Mouse (Mus musculus) MEL (cell line): ENCODE data around the gene Lhfpl2. TPM values are rescaled to one million over a fixed set of nuclear protein-coding genes. Genes with fewer than 3 reads are reported as not detected.

Experiments used
- DNase-seq: peaks from one replicate; pipeline ENCODE4 v3.0.0; 2011; ENCODE audit warnings: low read depth, low spot score
- H3K27ac ChIP-seq: 2 replicates; pipeline ENCODE4 v1.5.1; 2012; ENCODE audit warnings: low read depth, mild to moderate bottlenecking, control low read depth, low read length, moderate library complexity; ENCODE audit not compliant: control insufficient read depth
- H3K27me3 ChIP-seq, 2 experiments: fragments of 150-350 bp in 1 of 2; sonication (generic) in 1 of 2; 2 replicates each; pipeline ENCODE4 v1.6.1; 2012; ENCODE audit warnings: low read length in 2 of 2, mild to moderate bottlenecking in 2 of 2, improper control_type of control experiment in 1 of 2, moderate library complexity in 1 of 2; ENCODE audit not compliant: insufficient read depth in 2 of 2, control insufficient read depth in 1 of 2
- H3K36me3 ChIP-seq, 2 experiments: 2 replicates each; pipeline ENCODE4 v1.6.1; 2012 to 2014; ENCODE audit warnings: low read length in 2 of 2, improper control_type of control experiment in 1 of 2, inconsistent platforms in 1 of 2, mild to moderate bottlenecking in 1 of 2; ENCODE audit not compliant: insufficient read depth in 2 of 2, control insufficient read depth in 1 of 2
- H3K4me1 ChIP-seq, 2 experiments: fragments of 150-350 bp in 1 of 2; sonication (generic) in 1 of 2; 2 replicates each; pipeline ENCODE4 v1.6.1; 2012; ENCODE audit warnings: low read length in 2 of 2, improper control_type of control experiment in 1 of 2, mild to moderate bottlenecking in 1 of 2; ENCODE audit not compliant: insufficient read depth in 2 of 2, control insufficient read depth in 1 of 2
- H3K4me3 ChIP-seq, 2 experiments: fragments of 150-350 bp in 1 of 2; sonication (generic) in 1 of 2; 2 replicates each; pipeline ENCODE4 v1.5.1; 2012; ENCODE audit warnings: low read depth in 2 of 2, low read length in 2 of 2, mild to moderate bottlenecking in 2 of 2, moderate library complexity in 2 of 2, control low read depth in 1 of 2, improper control_type of control experiment in 1 of 2; ENCODE audit not compliant: control insufficient read depth in 1 of 2, insufficient read depth in 1 of 2
- H3K79me2 ChIP-seq: 2 replicates; pipeline ENCODE4 v1.6.1; 2012; ENCODE audit warnings: mild to moderate bottlenecking, low read length, moderate library complexity; ENCODE audit not compliant: control insufficient read depth, poor library complexity, insufficient read depth
- H3K9ac ChIP-seq: 2 replicates; pipeline ENCODE4 v1.6.1; 2012; ENCODE audit warnings: low read depth, mild to moderate bottlenecking, control low read depth, low read length, moderate library complexity; ENCODE audit not compliant: control insufficient read depth, poor library complexity, severe bottlenecking
- H3K9me3 ChIP-seq: fragments of 150-350 bp; sonication (generic); replicated peaks from 2 replicates; pipeline ENCODE4 v1.6.1; 2012; ENCODE audit warnings: mild to moderate bottlenecking, low read length, improper control_type of control experiment, moderate library complexity; ENCODE audit not compliant: insufficient read depth
- BHLHE40 ChIP-seq: IDR thresholded peaks from 2 replicates; pipeline ENCODE4 v1.6.1; 2012; ENCODE audit warnings: low read depth, mild to moderate bottlenecking, inconsistent platforms, low read length, improper control_type of control experiment, borderline replicate concordance
- ELF1 ChIP-seq: IDR thresholded peaks from 2 replicates; pipeline ENCODE4 v1.6.1; 2014; ENCODE audit warnings: low read depth, mild to moderate bottlenecking, inconsistent platforms, low read length, improper control_type of control experiment, moderate library complexity
- EP300 ChIP-seq, 2 experiments: IDR thresholded peaks; 2 replicates each; pipeline ENCODE4 v1.6.1; 2011; ENCODE audit warnings: improper control_type of control experiment in 2 of 2, low read length in 2 of 2, low read depth in 1 of 2, mild to moderate bottlenecking in 1 of 2
- ETS1 ChIP-seq: IDR thresholded peaks from 2 replicates; pipeline ENCODE4 v1.6.1; 2012; ENCODE audit warnings: low read depth, mild to moderate bottlenecking, inconsistent platforms, low read length, improper control_type of control experiment, moderate library complexity
- GATA1 ChIP-seq: IDR thresholded peaks from 2 replicates; pipeline ENCODE4 v1.6.1; 2011; ENCODE audit warnings: low read depth, low read length, improper control_type of control experiment
- MAX ChIP-seq: IDR thresholded peaks from 2 replicates; pipeline ENCODE4 v1.6.1; 2011; ENCODE audit warnings: low read length, improper control_type of control experiment
- MAZ ChIP-seq: IDR thresholded peaks from 2 replicates; pipeline ENCODE4 v1.6.1; 2012; ENCODE audit warnings: low read depth, mild to moderate bottlenecking, inconsistent platforms, low read length, improper control_type of control experiment
- MXI1 ChIP-seq: IDR thresholded peaks from 2 replicates; pipeline ENCODE4 v1.6.1; 2011; ENCODE audit warnings: mild to moderate bottlenecking, low read depth, low read length, improper control_type of control experiment
- MYB ChIP-seq: IDR thresholded peaks from 2 replicates; pipeline ENCODE4 v1.6.1; 2011; ENCODE audit warnings: mild to moderate bottlenecking, low read depth, low read length, improper control_type of control experiment
- MYC ChIP-seq: IDR thresholded peaks from 2 replicates; pipeline ENCODE4 v1.6.1; 2011; ENCODE audit warnings: low read depth, mild to moderate bottlenecking, low read length, improper control_type of control experiment, moderate library complexity
- NELFE ChIP-seq: IDR thresholded peaks from 2 replicates; pipeline ENCODE4 v1.6.1; 2011; ENCODE audit warnings: low read depth, low read length, improper control_type of control experiment
- NRF1 ChIP-seq: IDR thresholded peaks from 2 replicates; pipeline ENCODE4 v1.6.1; 2014; ENCODE audit warnings: low read depth, mild to moderate bottlenecking, inconsistent platforms, low read length, improper control_type of control experiment, moderate library complexity; ENCODE audit not compliant: poor library complexity, insufficient read depth, severe bottlenecking
- POLR2A ChIP-seq, 2 experiments: IDR thresholded peaks; 2 replicates each; pipeline ENCODE4 v1.6.1; 2011 to 2012; ENCODE audit warnings: low read length in 2 of 2, mild to moderate bottlenecking in 2 of 2, control low read depth in 1 of 2, improper control_type of control experiment in 1 of 2, low read depth in 1 of 2, moderate library complexity in 1 of 2; ENCODE audit not compliant: control insufficient read depth in 1 of 2, insufficient read depth in 1 of 2, poor library complexity in 1 of 2
- POLR2AphosphoS2 ChIP-seq: IDR thresholded peaks from 2 replicates; pipeline ENCODE4 v1.6.1; 2011; ENCODE audit warnings: low read length, improper control_type of control experiment
- SIN3A ChIP-seq: IDR thresholded peaks from 2 replicates; pipeline ENCODE4 v1.6.1; 2012; ENCODE audit warnings: low read length, improper control_type of control experiment, inconsistent platforms
- TAL1 ChIP-seq: IDR thresholded peaks from 2 replicates; pipeline ENCODE4 v1.6.1; 2012; ENCODE audit warnings: mild to moderate bottlenecking, inconsistent platforms, low read length, moderate library complexity, mixed read lengths
- TCF12 ChIP-seq: IDR thresholded peaks from 2 replicates; pipeline ENCODE4 v1.6.1; 2014; ENCODE audit warnings: low read depth, mild to moderate bottlenecking, inconsistent platforms, low read length, improper control_type of control experiment, moderate library complexity
- USF1 ChIP-seq: IDR thresholded peaks from 2 replicates; pipeline ENCODE4 v1.6.1; 2014; ENCODE audit warnings: low read depth, mild to moderate bottlenecking, inconsistent platforms, low read length, improper control_type of control experiment, moderate library complexity
- ZMIZ1 ChIP-seq: IDR thresholded peaks from 2 replicates; pipeline ENCODE4 v1.6.1; 2012; ENCODE audit warnings: low read depth, mild to moderate bottlenecking, inconsistent platforms, low read length, improper control_type of control experiment, moderate library complexity
- polyA plus RNA-seq, 2 experiments: library from polyadenylated mRNA; stranded (reverse) in 1 of 2; unstranded in 1 of 2; fragments of >175 nt in 1 of 2; fragments of >200 nt in 1 of 2; gene quantifications; 2 replicates each; pipeline versions ENCODE4 v1.2.1 to v1.2.4; 2012; ENCODE audit warnings: low replicate concordance in 2 of 2, low read depth in 1 of 2; ENCODE audit not compliant: insufficient read length in 2 of 2, insufficient read depth in 1 of 2, missing spikeins in 1 of 2
- total RNA-seq: library from RNA; depleted of rRNA; stranded (reverse); fragments of 300-350 nt; gene quantifications from 2 replicates; pipeline ENCODE4 v1.2.3, GENCODE M21; 2012

Lhfpl2 gene
- total and polyA plus RNA-seq, 3 experiments = 24.5 to 30.2 TPM; not detected in 1

GRCm38 (mm10) chr13:94169325-94169916 lies 111.8 kb downstream of the Lhfpl2 start:
- peaks cover 0 to 25% of the 10 kb centered on the region in 2 experiments; a peak in 2 of 4 replicates for H3K36me3 ChIP-seq
- TF ChIP-seq MYC (no peak), NRF1 (no peak), NELFE (no peak)
- H3K27ac ChIP-seq = no peak overlapping the region
- no peak overlapping the region for H3K4me3 ChIP-seq
- H3K9me3 ChIP-seq = no peaks in the 10 kb centered on the region
- DNase-seq = no peak
- peaks cover 0 to 1% of the 10 kb centered on the region in 2 experiments; a peak in 1 of 4 replicates for H3K27me3 ChIP-seq
- no peak overlapping the region for H3K9ac ChIP-seq
- H3K79me2 ChIP-seq = peaks cover 6% of the 10 kb centered on the region
- H3K4me1 ChIP-seq = peaks cover 17 to 27% of the 10 kb centered on the region in 2 experiments

- Histone ChIP-seq H3K27ac (peak overlapping the region; percentile 93), H3K36me3 (peaks cover 0 to 25% of the 10 kb centered on the region in 2 experiments; a peak in 2 of 4 replicates), H3K4me1 (peaks cover 17 to 27% of the 10 kb centered on the region in 2 experiments)
Measured at GRCm38 (mm10) chr13:94171612-94172011, 114.0 kb downstream of the Lhfpl2 start.

GRCm38 (mm10) chr13:94172533-94173310 lies 115.1 kb downstream of the Lhfpl2 start:
- peak overlapping the region in 1 of 2 experiments; percentile 20; a peak in 1 of 4 replicates for H3K4me3 ChIP-seq
- H3K27ac ChIP-seq = peak overlapping the region; percentile 93

More at GRCm38 (mm10) chr13:94171612-94172011, 114.0 kb downstream of the Lhfpl2 start:
- TF ChIP-seq ETS1 = peak; percentile 38; the same call in 1 of the 2 replicates
- peak; percentile 69 for TF ChIP-seq MAX
- TF ChIP-seq GATA1 = peak; percentile 16; the same call in 1 of the 2 replicates
- peak; percentile 39 for TF ChIP-seq SIN3A
- TF ChIP-seq ZMIZ1 = no peak
- 0 out of 2 replicates have a peak, but pooled peaks have one; percentile 30 for TF ChIP-seq MYC
- peak; percentile 21; the same call in 1 of the 2 replicates for TF ChIP-seq BHLHE40
- TF ChIP-seq POLR2AphosphoS2 = no peak
- 0 out of 2 replicates have a peak, but pooled peaks have one; percentile 43 for TF ChIP-seq MAZ
- peak in 1 of 2 experiments; percentile 14; a peak in 1 of 4 replicates for TF ChIP-seq POLR2A (IDR thresholded peaks at IDR 0.05; ENCODE audit: control insufficient read depth in 1 of 2, insufficient read depth in 1 of 2, low read depth in 1 of 2, low read length in 2 of 2, poor library complexity in 1 of 2)
- peak; percentile 55; the same call in 1 of the 2 replicates for TF ChIP-seq MYB
- TF ChIP-seq NELFE = no peak
- TF ChIP-seq ELF1 = no peak
- peak; percentile 8; the same call in 1 of the 2 replicates for TF ChIP-seq TCF12
- peak; percentile 53 to 63; a peak in 3 of 4 replicates for TF ChIP-seq EP300 (IDR thresholded peaks at IDR 0.05; ENCODE audit: low read depth in 1 of 2, low read length in 2 of 2)
- H3K9ac ChIP-seq = peak overlapping the region; percentile 46
- peaks cover 28% of the 10 kb centered on the region for H3K79me2 ChIP-seq
- DNase-seq = peak; percentile 67
- H3K27me3 ChIP-seq = no peaks in the 10 kb centered on the region
- no peaks in the 10 kb centered on the region for H3K9me3 ChIP-seq
- peak overlapping the region in 1 of 2 experiments; percentile 29; a peak in 1 of 4 replicates for H3K4me3 ChIP-seq

More at GRCm38 (mm10) chr13:94172533-94173310, 115.1 kb downstream of the Lhfpl2 start:
- Histone ChIP-seq H3K79me2 (peaks cover 37% of the 10 kb centered on the region), H3K9me3 (no peaks in the 10 kb centered on the region), H3K27me3 (no peaks in the 10 kb centered on the region), H3K4me1 (peaks cover 17 to 28% of the 10 kb centered on the region in 2 experiments), H3K36me3 (peaks cover 2 to 28% of the 10 kb centered on the region in 2 experiments)
- DNase-seq = peak; percentile 48
- TF ChIP-seq POLR2AphosphoS2 = no peak
- TF ChIP-seq MAX = peak; percentile 26
- 0 out of 2 replicates have a peak, but pooled peaks have one; percentile 34 for TF ChIP-seq MXI1
- peak; percentile 29; the same call in 1 of the 2 replicates for TF ChIP-seq USF1
- peak; percentile 15; the same call in 1 of the 2 replicates for TF ChIP-seq NELFE
- TF ChIP-seq TAL1 = no peak
- TF ChIP-seq, all 39 proteins: peak for 4
- peak overlapping the region; percentile 58 for H3K9ac ChIP-seq
